Mouse (Mus musculus) liver, embryonic 13.5 days (tissue): ENCODE data around the gene Zfp2. TPM values are rescaled to one million over a fixed set of nuclear protein-coding genes. Genes with fewer than 3 reads are reported as not detected.

Source experiments
- ATAC-seq: fragments of 200-750 bp; cut with Nextera tagmentation; 2 replicates; pipeline ENCODE4 v1.8.0; 2017; ENCODE audit warnings: low read depth, mild to moderate bottlenecking, moderate number of reproducible peaks, moderate library complexity
- DNase-seq: peaks from one replicate; pipeline ENCODE4 v3.0.0; 2022
- H3K27ac ChIP-seq: fragments of 300-500 bp; sonication (generic); 2 replicates; pipeline ENCODE4 v1.5.1; 2015; ENCODE audit warnings: moderate library complexity, mild to moderate bottlenecking, inconsistent platforms
- H3K27me3 ChIP-seq: fragments of 300-500 bp; sonication (generic); 2 replicates; pipeline ENCODE4 v1.6.1; 2015; ENCODE audit warnings: mild to moderate bottlenecking, inconsistent platforms
- H3K36me3 ChIP-seq: fragments of 300-500 bp; sonication (generic); 2 replicates; pipeline ENCODE4 v1.6.1; 2015; ENCODE audit warnings: mild to moderate bottlenecking, inconsistent platforms
- H3K4me1 ChIP-seq: fragments of 300-500 bp; sonication (generic); replicated peaks from 2 replicates; pipeline ENCODE4 v1.6.1; 2015; ENCODE audit warnings: inconsistent platforms
- H3K4me2 ChIP-seq: fragments of 300-500 bp; sonication (generic); 2 replicates; pipeline ENCODE4 v1.6.1; 2015; ENCODE audit warnings: inconsistent platforms, mild to moderate bottlenecking, moderate library complexity
- H3K4me3 ChIP-seq: fragments of 300-500 bp; sonication (generic); replicated peaks from 2 replicates; pipeline ENCODE4 v1.5.1; 2015; ENCODE audit warnings: mild to moderate bottlenecking, inconsistent platforms
- H3K9ac ChIP-seq: fragments of 300-500 bp; sonication (generic); 2 replicates; pipeline ENCODE4 v1.6.1; 2015; ENCODE audit warnings: mild to moderate bottlenecking, inconsistent platforms
- H3K9me3 ChIP-seq: fragments of 300-500 bp; sonication (generic); replicated peaks from 2 replicates; pipeline ENCODE4 v1.6.1; 2016; ENCODE audit warnings: inconsistent platforms
- WGBS: fragments of 180-500 bp; shearing (Covaris S2); methylation state at CpG from one replicate; pipeline ENCODE4 v1.1.7; 2015; ENCODE audit not compliant: insufficient replicate concordance; 5-methylcytosine and 5-hydroxymethylcytosine counted together
- polyA plus RNA-seq: library from polyadenylated mRNA; unstranded; fragments of >200 nt; fragmentation: Nextera tagmentation; extraction: Ambion mirVana; gene quantifications from 2 replicates; pipeline ENCODE4 v1.2.1, GENCODE M21; 2015

The Zfp2 gene
- 3.1 and 3.2 TPM in 2 replicates for polyA plus RNA-seq

GRCm38 (mm10) chr11:50915671-50916320, at the start of gene Zfp2:
TSS of gene Zfp2 (minus strand) at chr11:50916165.
- H3K9ac ChIP-seq, result peak within 1 kb of the TSS; percentile 76

GRCm38 (mm10) chr11:50964886-50965285, 48.9 kb upstream of the Zfp2 start:
- no peaks in the 10 kb centered on the region for H3K36me3 ChIP-seq
- WGBS, result 33% methylated on average over 2 of the region's 2 CpGs
- no peaks in the 10 kb centered on the region for H3K27me3 ChIP-seq
- H3K9ac ChIP-seq, result no peak overlapping the region
- H3K4me2 ChIP-seq, result no peak overlapping the region
- 0 out of 2 replicates have a peak, but pooled peaks cover 2% of the 10 kb centered on the region for H3K9me3 ChIP-seq
- DNase-seq (no peak), ATAC-seq (no peak)
- no peak overlapping the region for H3K27ac ChIP-seq
- H3K4me3 ChIP-seq, result no peak overlapping the region
- H3K4me1 ChIP-seq, result no peaks in the 10 kb centered on the region

More at GRCm38 (mm10) chr11:50915671-50916320, at the start of gene Zfp2:
- H3K27ac ChIP-seq, result no peak within 1 kb of the TSS; the same call in 1 of the 2 replicates
- no peaks in the 10 kb centered on the region for H3K27me3 ChIP-seq
- H3K4me2 ChIP-seq, result peak within 1 kb of the TSS; percentile 74
- WGBS, result under 1% methylated on average over 47 of the region's 47 CpGs
- no peaks in the 10 kb centered on the region; the same call in 1 of the 2 replicates for H3K4me1 ChIP-seq
- H3K36me3 ChIP-seq, result peaks cover 12% of the 10 kb centered on the region
- ATAC-seq (peak; percentile 94), DNase-seq (peak; percentile 78)
- no peaks in the 10 kb centered on the region for H3K9me3 ChIP-seq
- H3K4me3 ChIP-seq, result peak within 1 kb of the TSS; percentile 74

GRCm38 (mm10) chr11:50953665-50954064, 37.7 kb upstream of the Zfp2 start, which contains the start of gene Prop1:
TSS of gene Prop1 (minus strand) at chr11:50953765.
- H3K36me3 ChIP-seq, result no peaks in the 10 kb centered on the region
- ATAC-seq (no peak), DNase-seq (no peak)
- 65% methylated on average over 6 of the region's 6 CpGs for WGBS
- no peaks in the 10 kb centered on the region for H3K4me1 ChIP-seq
- no peak within 1 kb of the TSS for H3K4me2 ChIP-seq
- no peak within 1 kb of the TSS for H3K9ac ChIP-seq
- H3K4me3 ChIP-seq, result no peak within 1 kb of the TSS
- 0 out of 2 replicates have a peak, but pooled peaks cover 3% of the 10 kb centered on the region for H3K9me3 ChIP-seq
- H3K27ac ChIP-seq, result no peak within 1 kb of the TSS
- H3K27me3 ChIP-seq, result no peaks in the 10 kb centered on the region

GRCm38 (mm10) chr11:50952290-50952689, 36.3 kb upstream of the Zfp2 start:
- Histone ChIP-seq H3K4me3 (no peak overlapping the region), H3K4me2 (no peak overlapping the region), H3K36me3 (no peaks in the 10 kb centered on the region), H3K4me1 (no peaks in the 10 kb centered on the region), H3K27me3 (no peaks in the 10 kb centered on the region), H3K27ac (no peak overlapping the region), H3K9me3 (0 out of 2 replicates have a peak, but pooled peaks cover 3% of the 10 kb centered on the region), H3K9ac (no peak overlapping the region)
- DNase-seq (no peak), ATAC-seq (no peak)
- 53% methylated on average over 14 of the region's 14 CpGs for WGBS

GRCm38 (mm10) chr11:50943506-50943905, 27.5 kb upstream of the Zfp2 start, which contains the start of gene 4933414I15Rik:
TSS of gene 4933414I15Rik (minus strand) at chr11:50943765.
- 70% methylated on average over 14 of the region's 14 CpGs for WGBS

GRCm38 (mm10) chr11:50942386-50942785, 26.4 kb upstream of the Zfp2 start:
- H3K4me3 ChIP-seq, result no peak overlapping the region
- no peak for DNase-seq

More at GRCm38 (mm10) chr11:50943506-50943905, 27.5 kb upstream of the Zfp2 start, which contains the start of gene 4933414I15Rik:
- DNase-seq (no peak), ATAC-seq (no peak)
- Histone ChIP-seq H3K4me1 (no peaks in the 10 kb centered on the region), H3K27me3 (no peaks in the 10 kb centered on the region), H3K4me2 (no peak within 1 kb of the TSS), H3K9ac (no peak within 1 kb of the TSS), H3K4me3 (no peak within 1 kb of the TSS), H3K27ac (no peak within 1 kb of the TSS), H3K9me3 (no peaks in the 10 kb centered on the region), H3K36me3 (no peaks in the 10 kb centered on the region)

GRCm38 (mm10) chr11:50939621-50940366, 23.8 kb upstream of the Zfp2 start:
- Histone ChIP-seq H3K9ac (no peak overlapping the region), H3K27me3 (no peaks in the 10 kb centered on the region), H3K4me3 (no peak overlapping the region), H3K4me2 (no peak overlapping the region), H3K4me1 (no peaks in the 10 kb centered on the region), H3K27ac (no peak overlapping the region), H3K9me3 (no peaks in the 10 kb centered on the region), H3K36me3 (no peaks in the 10 kb centered on the region)
- 25% methylated on average over 14 of the region's 14 CpGs for WGBS
- ATAC-seq (no peak), DNase-seq (no peak)

More at GRCm38 (mm10) chr11:50942386-50942785, 26.4 kb upstream of the Zfp2 start:
- Histone ChIP-seq H3K9ac (no peak overlapping the region), H3K27me3 (no peaks in the 10 kb centered on the region), H3K36me3 (no peaks in the 10 kb centered on the region), H3K27ac (no peak overlapping the region), H3K9me3 (no peaks in the 10 kb centered on the region), H3K4me2 (no peak overlapping the region), H3K4me1 (no peaks in the 10 kb centered on the region)
- ATAC-seq, result no peak
- WGBS, result 52% methylated on average over 12 of the region's 12 CpGs

- no peak overlapping the region for H3K27ac ChIP-seq
- 53% methylated on average over 8 of the region's 8 CpGs for WGBS
- no peak overlapping the region for H3K4me3 ChIP-seq
- no peaks in the 10 kb centered on the region for H3K4me1 ChIP-seq
- H3K27me3 ChIP-seq, result no peaks in the 10 kb centered on the region
- no peak for ATAC-seq
- H3K36me3 ChIP-seq, result no peaks in the 10 kb centered on the region
- no peaks in the 10 kb centered on the region for H3K9me3 ChIP-seq
- H3K4me2 ChIP-seq, result no peak overlapping the region
- DNase-seq, result no peak
- no peak overlapping the region for H3K9ac ChIP-seq
These were observed 22.5 kb upstream of the Zfp2 start for GRCm38 (mm10) chr11:50938435-50938834.

- Histone ChIP-seq H3K4me1 (peaks cover 13% of the 10 kb centered on the region), H3K36me3 (no peaks in the 10 kb centered on the region), H3K9ac (no peak overlapping the region), H3K27me3 (peaks cover 25% of the 10 kb centered on the region), H3K27ac (no peak overlapping the region), H3K4me2 (peak overlapping the region; percentile 87; the same call in 1 of the 2 replicates), H3K9me3 (no peaks in the 10 kb centered on the region), H3K4me3 (no peak overlapping the region)
- ATAC-seq, result no peak
- DNase-seq, result no peak
- 39% methylated on average over 1 of the region's 1 CpGs for WGBS
These were observed 16.1 kb upstream of the Zfp2 start for GRCm38 (mm10) chr11:50932040-50932439.

GRCm38 (mm10) chr11:50931451-50931866, 15.5 kb upstream of the Zfp2 start, which contains the start of gene Zfp354b:
TSS of gene Zfp354b (minus strand) at chr11:50931633.
- H3K36me3 ChIP-seq, result no peaks in the 10 kb centered on the region
- WGBS, result 1% methylated on average over 18 of the region's 18 CpGs
- peaks cover 13% of the 10 kb centered on the region for H3K4me1 ChIP-seq
- H3K9ac ChIP-seq, result peak within 1 kb of the TSS; percentile 64
- DNase-seq, result peak; percentile 66
- ATAC-seq, result peak; percentile 87
- H3K4me3 ChIP-seq, result peak within 1 kb of the TSS; percentile 63
- H3K9me3 ChIP-seq, result no peaks in the 10 kb centered on the region
- H3K27ac ChIP-seq, result no peak within 1 kb of the TSS
- H3K27me3 ChIP-seq, result peaks cover 25% of the 10 kb centered on the region
- H3K4me2 ChIP-seq, result peak within 1 kb of the TSS; percentile 87

GRCm38 (mm10) chr11:50931021-50931420, 15.1 kb upstream of the Zfp2 start:
- H3K36me3 ChIP-seq, result no peaks in the 10 kb centered on the region
- H3K27me3 ChIP-seq, result peaks cover 25% of the 10 kb centered on the region
- H3K9ac ChIP-seq, result peak overlapping the region; percentile 64
- 2% methylated on average over 16 of the region's 16 CpGs for WGBS
- H3K4me1 ChIP-seq, result peaks cover 13% of the 10 kb centered on the region
- peak overlapping the region; percentile 87 for H3K4me2 ChIP-seq
- ATAC-seq (0 out of 2 replicates have a peak, but pooled peaks have one; percentile 38), DNase-seq (no peak)
- no peaks in the 10 kb centered on the region for H3K9me3 ChIP-seq
- peak overlapping the region; percentile 63 for H3K4me3 ChIP-seq
- H3K27ac ChIP-seq, result no peak overlapping the region
